Mouse (Mus musculus) CD4-positive naive resting alpha-beta T cell, adult 76 days (primary cell): Measurements from ENCODE around the gene Coa7. TPM values are rescaled to one million over a fixed set of nuclear protein-coding genes. Genes with fewer than 3 reads are reported as not detected.

Experiments used
- total RNA-seq: library from RNA; stranded (reverse); gene quantifications from one replicate; pipeline ENCODE4 v1.2.4, GENCODE M21; 2023

Gene Coa7
- 21.4 TPM for total RNA-seq

DNA sequence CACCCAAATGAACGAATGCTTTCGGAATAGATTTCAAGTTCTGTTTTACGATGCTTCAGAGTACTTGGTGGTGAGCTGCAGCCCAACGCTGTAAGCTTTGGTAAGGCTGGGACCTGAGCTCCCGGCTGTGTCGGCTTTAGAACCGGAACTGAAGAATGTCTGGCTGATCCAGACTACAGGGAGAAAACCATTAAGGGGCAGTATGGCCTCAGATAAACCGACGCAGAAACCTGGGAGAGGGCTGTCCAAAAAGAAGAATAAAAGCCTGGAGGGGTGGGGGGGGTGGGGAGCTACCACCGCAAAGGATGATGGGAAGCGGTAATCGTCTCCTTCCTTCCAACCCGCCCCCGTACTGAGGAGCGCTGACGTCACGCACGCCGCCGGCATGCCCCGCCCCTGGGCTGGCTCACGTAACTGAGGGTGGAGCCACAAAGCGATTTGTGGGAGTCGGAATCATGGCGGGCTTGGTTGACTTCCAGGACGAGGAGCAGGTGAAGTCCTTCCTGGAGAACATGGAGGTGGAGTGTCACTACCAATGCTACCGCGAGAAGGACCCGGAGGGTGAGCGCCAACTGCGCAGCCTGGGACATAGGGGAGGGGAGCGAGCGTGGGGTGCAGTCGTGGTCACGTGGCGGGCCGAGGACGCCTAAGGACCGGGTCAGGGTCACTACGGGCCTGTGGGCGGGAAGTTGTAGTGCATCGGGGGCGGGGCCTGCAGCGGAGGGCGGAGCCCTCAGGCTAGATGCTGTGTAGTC lies at the start of gene Coa7:
Gene Coa7, plus strand, starts transcription at position 411 of the 755 bp plus-strand sequence.

DNA sequence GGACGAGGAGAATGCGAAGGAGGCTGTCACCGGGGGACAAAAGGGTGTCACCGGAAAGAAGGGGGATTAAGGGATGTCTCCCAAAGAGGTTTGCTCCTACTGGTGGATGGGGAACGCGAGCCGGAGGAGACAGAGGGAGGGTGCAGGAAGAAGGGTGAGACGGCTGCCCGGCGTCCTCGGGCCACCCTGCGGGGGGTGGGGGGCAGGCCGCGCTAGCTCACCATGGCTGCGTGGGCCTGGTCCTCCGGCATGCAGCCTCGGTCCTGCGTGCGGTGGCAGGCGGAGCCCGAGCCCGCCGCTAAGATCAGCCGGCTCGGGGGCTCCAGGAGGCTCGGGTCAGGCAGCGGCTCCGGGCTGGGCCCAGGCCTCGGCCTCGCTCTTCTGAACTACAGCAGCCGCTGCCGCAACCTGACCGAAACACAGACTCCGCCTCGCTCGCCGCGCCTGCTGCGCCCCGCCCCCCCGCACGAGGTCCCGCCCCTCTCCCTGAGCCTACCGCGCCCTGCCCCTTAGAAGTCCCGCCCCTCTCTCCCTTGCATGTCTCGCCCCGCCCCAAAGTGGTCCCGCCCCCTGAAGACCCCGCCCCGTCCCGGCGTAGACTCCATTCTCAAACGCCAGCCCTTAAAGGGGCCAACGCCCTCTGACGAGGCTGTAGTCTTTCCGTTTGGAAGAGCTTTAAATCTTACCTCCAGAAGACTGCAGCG lies 27.1 kb upstream of the Coa7 start, which contains the start of gene Zyg11b:
Gene Zyg11b, minus strand, starts transcription at position 427 of the 704 bp plus-strand sequence.

DNA sequence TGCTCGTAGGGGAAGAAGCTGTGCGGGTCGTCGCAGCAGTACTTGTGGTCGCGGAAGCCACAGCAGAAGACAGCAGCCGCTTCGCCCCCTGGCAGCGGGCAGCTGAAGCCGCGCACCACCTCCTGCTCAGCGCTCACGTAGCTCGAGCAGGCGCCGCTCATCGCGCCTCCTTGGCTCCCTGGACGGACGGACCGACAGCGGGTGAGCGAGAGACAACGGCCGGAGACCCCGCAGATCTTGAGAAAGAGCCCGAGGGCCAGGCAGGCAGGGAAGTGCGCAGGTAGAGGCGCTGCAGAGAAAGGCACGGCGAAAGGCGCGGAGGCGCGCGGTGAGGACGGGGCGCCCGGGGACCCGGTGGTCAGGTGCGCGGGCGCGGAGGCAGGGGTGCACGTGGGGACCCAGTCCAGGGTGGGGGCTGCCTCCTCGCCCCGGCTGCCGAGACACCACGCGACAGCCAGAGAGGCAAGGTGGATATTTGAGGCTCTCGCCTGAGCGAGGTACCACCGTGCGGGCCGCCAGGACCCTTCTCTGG lies 55.3 kb downstream of the Coa7 start, which contains the start of gene Shisal2a:
Gene Shisal2a, minus strand, starts transcription at position 167 of the 532 bp plus-strand sequence.

Other genes starting within 250 kb of the Coa7 start
- gene Podn, start 231.7 kb upstream of the Coa7 start, total RNA-seq = 1.3 TPM
- 113 TPM for gene Scp2, start 183.1 kb upstream of the Coa7 start, total RNA-seq
- gene Echdc2, start 162.7 kb upstream of the Coa7 start, total RNA-seq = 0.88 TPM
- not detected for gene Zyg11a, start 110.1 kb upstream of the Coa7 start, total RNA-seq
- 41.2 TPM for gene Zyg11b, start 27.0 kb upstream of the Coa7 start, total RNA-seq
- gene Shisal2a, start 55.2 kb downstream of the Coa7 start, total RNA-seq = not detected
- gene Gpx7, start 78.8 kb downstream of the Coa7 start, total RNA-seq = 1.6 TPM
- gene Tut4, start 131.3 kb downstream of the Coa7 start, total RNA-seq = 201 TPM